Mouse (Mus musculus): ENCODE data around the gene Hspa1a. TPM values are rescaled to one million over a fixed set of nuclear protein-coding genes. Genes with fewer than 3 reads are reported as not detected.

The Hspa1a gene
- polyA plus RNA-seq, 1 experiment, result not detected

- no peak overlapping the region for H3K27ac ChIP-seq (ENCODE audit: insufficient read depth, low read depth, low read length)
- no peak for TF ChIP-seq CTCF (IDR thresholded peaks at IDR 0.05; ENCODE audit: insufficient read depth, low read depth, low read length)
- no peak for TF ChIP-seq POLR2A (IDR thresholded peaks at IDR 0.05; ENCODE audit: insufficient read depth, low read depth, low read length)
- WGBS, result 87% methylated on average over 5 of the region's 5 CpGs
- H3K4me1 ChIP-seq (ENCODE audit: control insufficient read depth, insufficient read depth, low read length), result peaks cover 2% of the 10 kb centered on the region
- H3K4me3 ChIP-seq (ENCODE audit: insufficient read depth, low read depth, low read length), result no peak overlapping the region
These were observed 25.3 kb downstream of the Hspa1a start for GRCm38 (mm10) chr17:34946486-34947140.

DNA sequence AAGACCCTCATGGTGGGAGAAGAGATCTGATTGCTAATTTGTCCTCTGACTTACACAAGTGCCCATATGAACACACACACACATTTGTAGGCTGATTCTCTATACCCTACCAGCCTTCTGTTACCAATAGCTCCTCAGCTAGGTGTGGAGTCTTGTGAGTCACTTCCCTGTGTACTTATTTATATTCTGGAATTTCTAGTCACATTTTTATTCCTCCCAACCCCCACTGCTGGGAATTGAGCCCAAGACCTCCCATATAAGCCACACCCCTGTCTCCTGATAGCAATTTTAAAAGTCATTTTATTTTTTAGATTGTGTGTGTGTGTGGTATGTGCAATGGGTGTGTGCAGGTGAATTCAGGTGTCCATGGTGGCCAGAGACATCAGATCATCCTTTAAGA, 27.6 kb downstream of the Hspa1a start:
- no peak overlapping the region for H3K4me3 ChIP-seq (ENCODE audit: insufficient read depth, low read depth, low read length)
- TF ChIP-seq CTCF (IDR thresholded peaks at IDR 0.05; ENCODE audit: insufficient read depth, low read depth, low read length) (no peak), POLR2A (IDR thresholded peaks at IDR 0.05; ENCODE audit: insufficient read depth, low read depth, low read length) (no peak)
- peaks cover 3% of the 10 kb centered on the region for H3K4me1 ChIP-seq (ENCODE audit: control insufficient read depth, insufficient read depth, low read length)
- H3K27ac ChIP-seq (ENCODE audit: insufficient read depth, low read depth, low read length), result no peak overlapping the region

DNA sequence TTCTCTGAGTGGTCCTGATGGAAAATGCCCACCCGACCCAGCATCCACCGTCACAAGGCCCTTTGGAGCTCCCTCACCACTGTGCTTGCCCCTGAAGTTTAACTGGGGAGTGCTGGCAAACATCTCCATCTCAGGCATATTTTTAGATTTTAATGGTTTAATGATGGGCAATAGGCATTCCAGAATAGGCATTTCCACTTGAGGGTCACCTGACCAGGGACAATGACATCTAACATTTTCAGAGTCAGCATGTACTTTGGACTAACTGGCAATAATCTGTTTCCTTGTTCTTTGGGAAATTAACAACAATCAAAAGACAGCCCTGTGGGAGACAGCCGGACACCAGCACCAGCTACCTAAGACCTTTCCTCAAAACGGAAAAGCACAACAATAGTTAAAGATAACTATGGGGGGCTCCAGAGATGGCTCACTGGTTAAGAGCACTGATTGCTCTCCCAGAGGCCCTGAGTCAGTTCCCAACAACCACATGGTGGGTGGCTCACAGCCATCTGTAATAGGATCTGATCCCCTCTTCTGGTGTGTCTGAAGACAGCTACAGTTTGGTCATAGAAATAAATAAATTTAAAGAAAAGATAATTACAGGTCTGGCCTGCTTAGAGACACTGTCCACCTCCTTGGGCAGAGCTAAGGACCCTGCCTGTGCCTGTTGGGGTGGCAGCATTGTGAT, 28.7 kb downstream of the Hspa1a start:
- H3K4me3 ChIP-seq (ENCODE audit: insufficient read depth, low read depth, low read length), result no peak overlapping the region
- TF ChIP-seq CTCF (IDR thresholded peaks at IDR 0.05; ENCODE audit: insufficient read depth, low read depth, low read length) (no peak), POLR2A (IDR thresholded peaks at IDR 0.05; ENCODE audit: insufficient read depth, low read depth, low read length) (no peak)
- H3K27ac ChIP-seq (ENCODE audit: insufficient read depth, low read depth, low read length), result no peak overlapping the region
- H3K4me1 ChIP-seq (ENCODE audit: control insufficient read depth, insufficient read depth, low read length), result peaks cover 3% of the 10 kb centered on the region
- 82% methylated on average over 4 of the region's 4 CpGs for WGBS

DNA sequence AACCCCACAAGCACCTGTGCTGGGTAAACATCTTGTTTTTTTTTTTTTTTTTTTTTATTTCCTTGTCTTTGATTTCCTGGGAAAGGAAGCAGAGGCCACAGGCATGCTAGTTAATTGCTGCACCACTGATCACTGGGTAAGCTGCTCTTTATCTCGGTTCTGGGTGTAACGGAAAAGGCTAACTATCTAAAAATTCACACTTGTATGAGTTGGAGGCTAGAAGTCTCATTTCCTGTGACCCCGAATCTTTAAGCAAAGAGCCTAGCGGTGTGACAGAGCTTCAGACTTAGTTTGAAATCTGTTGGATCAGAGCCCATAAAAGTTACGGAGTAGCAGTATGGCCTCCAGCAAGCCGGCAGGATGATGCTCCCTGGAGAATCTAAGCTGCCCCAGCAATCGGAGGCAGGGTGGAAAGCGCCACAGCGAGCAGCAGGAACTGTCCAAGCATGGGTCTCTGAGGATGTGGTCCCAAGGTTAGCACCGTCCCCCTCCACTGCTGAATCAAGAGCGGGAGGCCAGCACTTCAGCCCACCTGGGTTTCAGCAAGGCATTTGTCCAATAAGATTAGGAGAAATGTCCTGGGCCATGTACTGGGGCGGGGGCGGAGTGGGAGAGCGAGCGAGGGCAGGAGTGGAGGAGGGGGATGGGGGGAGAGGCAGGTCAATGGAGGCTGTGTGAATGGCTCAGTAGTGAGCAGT, 30.5 kb downstream of the Hspa1a start:
- Histone ChIP-seq H3K4me1 (ENCODE audit: control insufficient read depth, insufficient read depth, low read length) (peaks cover 3% of the 10 kb centered on the region), H3K4me3 (ENCODE audit: insufficient read depth, low read depth, low read length) (peak overlapping the region; percentile 33; the same call in 1 of the 2 replicates), H3K27ac (ENCODE audit: insufficient read depth, low read depth, low read length) (no peak overlapping the region)
- 12% methylated on average over 15 of the region's 15 CpGs for WGBS
- TF ChIP-seq CTCF (IDR thresholded peaks at IDR 0.05; ENCODE audit: insufficient read depth, low read depth, low read length) (no peak), POLR2A (IDR thresholded peaks at IDR 0.05; ENCODE audit: insufficient read depth, low read depth, low read length) (no peak)

GRCm38 (mm10) chr17:34937960-34938505, 33.9 kb downstream of the Hspa1a start:
- peaks cover 8% of the 10 kb centered on the region for H3K4me1 ChIP-seq (ENCODE audit: control insufficient read depth, insufficient read depth, low read length)
- 88% methylated on average over 6 of the region's 6 CpGs for WGBS
- no peak for TF ChIP-seq POLR2A (IDR thresholded peaks at IDR 0.05; ENCODE audit: insufficient read depth, low read depth, low read length)
- no peak for TF ChIP-seq CTCF (IDR thresholded peaks at IDR 0.05; ENCODE audit: insufficient read depth, low read depth, low read length)

DNA sequence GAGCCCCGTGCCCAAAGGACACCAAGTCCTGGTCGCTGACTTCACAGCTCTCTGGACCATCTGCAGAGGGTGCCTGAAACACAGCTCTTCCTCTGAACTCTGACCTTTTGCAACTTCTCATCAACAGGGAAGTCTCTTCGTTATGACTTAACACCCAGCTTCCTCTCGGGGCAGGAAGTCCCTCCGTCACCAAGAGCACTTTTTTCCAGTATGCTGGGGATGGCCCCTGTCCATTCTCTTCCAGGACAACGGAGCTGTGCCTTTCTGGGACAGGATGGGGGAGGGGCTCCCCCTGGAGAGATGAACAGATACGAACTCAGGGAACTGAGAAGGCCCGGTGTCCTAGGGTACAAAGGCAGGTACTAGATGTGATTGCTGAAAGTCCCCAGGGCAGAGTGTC, 37.1 kb downstream of the Hspa1a start:
- TF ChIP-seq POLR2A (IDR thresholded peaks at IDR 0.05; ENCODE audit: insufficient read depth, low read depth, low read length) (no peak), CTCF (IDR thresholded peaks at IDR 0.05; ENCODE audit: insufficient read depth, low read depth, low read length) (no peak)
- 57% methylated on average over 8 of the region's 8 CpGs for WGBS
- Histone ChIP-seq H3K27ac (ENCODE audit: insufficient read depth, low read depth, low read length) (no peak overlapping the region), H3K4me1 (ENCODE audit: control insufficient read depth, insufficient read depth, low read length) (peaks cover 10% of the 10 kb centered on the region), H3K4me3 (ENCODE audit: insufficient read depth, low read depth, low read length) (no peak overlapping the region)

More at GRCm38 (mm10) chr17:34937960-34938505, 33.9 kb downstream of the Hspa1a start:
- Histone ChIP-seq H3K4me3 (ENCODE audit: insufficient read depth, low read depth, low read length) (no peak overlapping the region), H3K27ac (ENCODE audit: insufficient read depth, low read depth, low read length) (no peak overlapping the region)

GRCm38 (mm10) chr17:34934031-34934430, 37.9 kb downstream of the Hspa1a start:
- Histone ChIP-seq H3K4me1 (ENCODE audit: control insufficient read depth, insufficient read depth, low read length) (peaks cover 10% of the 10 kb centered on the region), H3K27ac (ENCODE audit: insufficient read depth, low read depth, low read length) (no peak overlapping the region), H3K4me3 (ENCODE audit: insufficient read depth, low read depth, low read length) (no peak overlapping the region)
- TF ChIP-seq CTCF (IDR thresholded peaks at IDR 0.05; ENCODE audit: insufficient read depth, low read depth, low read length) (no peak), POLR2A (IDR thresholded peaks at IDR 0.05; ENCODE audit: insufficient read depth, low read depth, low read length) (no peak)
- WGBS, result 83% methylated on average over 24 of the region's 24 CpGs

GRCm38 (mm10) chr17:34932287-34932686, 39.7 kb downstream of the Hspa1a start:
- 76% methylated on average over 8 of the region's 8 CpGs for WGBS
- Histone ChIP-seq H3K27ac (ENCODE audit: insufficient read depth, low read depth, low read length) (no peak overlapping the region), H3K4me3 (ENCODE audit: insufficient read depth, low read depth, low read length) (peak overlapping the region; percentile 97), H3K4me1 (ENCODE audit: control insufficient read depth, insufficient read depth, low read length) (peaks cover 10% of the 10 kb centered on the region)
- TF ChIP-seq POLR2A (IDR thresholded peaks at IDR 0.05; ENCODE audit: insufficient read depth, low read depth, low read length) (no peak), CTCF (IDR thresholded peaks at IDR 0.05; ENCODE audit: insufficient read depth, low read depth, low read length) (no peak)

GRCm38 (mm10) chr17:34931735-34932098, 40.2 kb downstream of the Hspa1a start:
- TF ChIP-seq POLR2A (IDR thresholded peaks at IDR 0.05; ENCODE audit: insufficient read depth, low read depth, low read length), result no peak
- TF ChIP-seq CTCF (IDR thresholded peaks at IDR 0.05; ENCODE audit: insufficient read depth, low read depth, low read length), result no peak
- 4% methylated on average over 14 of the region's 14 CpGs for WGBS
- peaks cover 10% of the 10 kb centered on the region for H3K4me1 ChIP-seq (ENCODE audit: control insufficient read depth, insufficient read depth, low read length)
- H3K4me3 ChIP-seq (ENCODE audit: insufficient read depth, low read depth, low read length), result peak overlapping the region; percentile 97
- 0 out of 2 replicates have a peak overlapping the region, but pooled peaks have one; percentile 67 for H3K27ac ChIP-seq (ENCODE audit: insufficient read depth, low read depth, low read length)

Measured in olfactory bulb, adult 2 months (tissue).